In the genomic region with DNA sequence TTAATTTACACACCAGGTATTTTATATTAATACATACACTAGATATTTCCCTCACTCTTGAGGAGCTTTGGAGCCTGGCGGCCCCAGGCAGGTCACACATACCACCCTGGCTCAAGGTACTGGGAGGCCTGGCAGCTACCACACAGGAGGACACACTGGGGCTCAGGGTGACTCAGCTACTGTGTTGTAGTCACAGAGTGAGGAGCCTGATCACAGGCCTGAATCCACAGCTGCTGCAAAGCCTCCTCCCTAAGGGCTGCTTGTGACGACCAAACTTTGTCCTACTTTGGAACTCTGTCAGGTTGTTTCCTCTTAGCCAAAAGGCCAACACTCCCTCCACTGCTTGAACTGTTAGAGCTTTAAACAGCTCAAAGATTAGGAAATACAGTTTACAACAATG, we compare ENCODE assay signal across 8 mouse cellular contexts.
A peak's percentile ranks its signal among the peaks of the same experiment; 100 is the strongest.
DNase-seq lines count a peak whose midpoint lies in the region; ATAC-seq and TF ChIP-seq lines count a peak whose summit lies in the region.

No protein-coding gene starts in this region.

- no peak overlapping the region for H3K4me3 ChIP-seq in layer of hippocampus, adult 2 months
- H3K4me3 ChIP-seq in hindbrain, embryonic 12.5 days = no peak overlapping the region
- no peak overlapping the region for H3K4me3 ChIP-seq in midbrain, embryonic 12.5 days

- H3K36me3 ChIP-seq in hindbrain, embryonic 12.5 days = no peaks in the 10 kb centered on the region
- no peaks in the 10 kb centered on the region for H3K36me3 ChIP-seq in midbrain, embryonic 12.5 days

- no peak overlapping the region for H3K4me2 ChIP-seq in hindbrain, embryonic 12.5 days (replicated peaks)
- H3K4me2 ChIP-seq in midbrain, embryonic 12.5 days (replicated peaks) = no peak overlapping the region

- peak overlapping the region; percentile 56; the same call in 1 of the 2 replicates for H3K27ac ChIP-seq in layer of hippocampus, adult 2 months
- peak overlapping the region; percentile 84 for H3K27ac ChIP-seq in hindbrain, embryonic 12.5 days
- peak overlapping the region; percentile 78 for H3K27ac ChIP-seq in midbrain, embryonic 12.5 days (replicated peaks)

- TF ChIP-seq CTCF in layer of hippocampus, adult 2 months (conservative IDR thresholded peaks at IDR 0.05) = no peak

- 62% methylated on average over 2 of the region's 2 CpGs for WGBS in hindbrain, embryonic 12.5 days
- WGBS in midbrain, embryonic 12.5 days = 59% methylated on average over 2 of the region's 2 CpGs

- 0 out of 2 replicates have a peak overlapping the region, but pooled peaks have one; percentile 4 for H3K9ac ChIP-seq in hindbrain, embryonic 12.5 days
- H3K9ac ChIP-seq in midbrain, embryonic 12.5 days (replicated peaks) = no peak overlapping the region

- ATAC-seq in hindbrain, embryonic 12.5 days (ENCODE audit: low FRiP score) = peak; percentile 82
- peak; percentile 79 for ATAC-seq in midbrain, embryonic 12.5 days (ENCODE audit: low FRiP score, low read depth)
- ATAC-seq in granulocyte monocyte progenitor cell, adult 5-6 weeks (replicated peaks; ENCODE audit: poor library complexity, severe bottlenecking) = no peak

- H3K27me3 ChIP-seq in hindbrain, embryonic 12.5 days = no peaks in the 10 kb centered on the region
- no peaks in the 10 kb centered on the region for H3K27me3 ChIP-seq in midbrain, embryonic 12.5 days

- H3K9me3 ChIP-seq in hindbrain, embryonic 12.5 days (replicated peaks) = no peaks in the 10 kb centered on the region; the same call in 1 of the 2 replicates
- no peaks in the 10 kb centered on the region; the same call in 1 of the 2 replicates for H3K9me3 ChIP-seq in midbrain, embryonic 12.5 days

- DNase-seq in layer of hippocampus, adult 2 months (ENCODE audit: low spot score in 2 of 2) = no peak
- DNase-seq in layer of hippocampus, postnatal 14 days (ENCODE audit: low spot score in 2 of 2) = no peak
- DNase-seq in gastrocnemius, adult 18-20 months (ENCODE audit: low spot score) = peak; percentile 62
- DNase-seq in thymus, postnatal 10 days (ENCODE audit: low spot score in 2 of 2) = no peak
- DNase-seq in layer of hippocampus, postnatal 36 days = no peak

- H3K4me1 ChIP-seq in hindbrain, embryonic 12.5 days = peaks cover 25% of the 10 kb centered on the region
- peaks cover 23% of the 10 kb centered on the region for H3K4me1 ChIP-seq in midbrain, embryonic 12.5 days
